Mouse (Mus musculus): ENCODE measurements around the gene Mrpl9. TPM values are rescaled to one million over a fixed set of nuclear protein-coding genes. Genes with fewer than 3 reads are reported as not detected.

Gene Mrpl9
- polyA plus RNA-seq, 1 experiment: 47.5 TPM

DNA sequence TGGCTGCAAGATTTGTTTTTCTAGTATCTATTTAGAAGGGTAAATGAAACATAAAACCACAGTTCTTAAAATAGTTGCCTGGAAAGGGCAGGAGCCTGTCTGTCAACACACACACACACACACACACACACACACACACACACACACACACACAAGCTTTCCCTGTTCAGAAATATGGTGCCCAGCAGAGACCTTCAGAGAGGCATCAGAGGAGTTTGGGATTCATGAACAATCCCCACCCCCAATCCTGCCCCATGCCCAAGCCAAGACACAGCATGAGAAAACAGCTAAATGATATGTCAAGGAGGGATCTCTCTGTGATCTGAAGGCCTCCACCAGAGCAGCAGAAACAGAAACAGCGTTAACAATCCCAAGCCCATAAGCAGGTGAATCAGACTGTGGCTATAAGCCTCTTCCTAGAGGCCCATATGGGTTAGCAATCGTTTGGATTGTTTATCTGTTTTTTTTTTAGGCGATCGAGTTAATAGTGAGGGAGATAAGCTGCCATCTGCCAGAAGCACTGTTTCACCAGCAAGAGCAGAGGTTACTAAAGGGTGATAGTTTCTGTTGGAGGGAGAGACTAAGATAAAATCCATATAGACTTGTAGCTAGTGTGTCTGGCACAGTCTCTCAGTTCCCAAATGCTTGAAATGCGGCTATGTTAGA is 30.6 kb downstream of the Mrpl9 start:
- TF ChIP-seq POLR2A (IDR thresholded peaks at IDR 0.05; ENCODE audit: control insufficient read depth, extremely low read depth, insufficient read depth, low read length, poor library complexity) (no peak), CTCF (IDR thresholded peaks at IDR 0.05; ENCODE audit: borderline replicate concordance, control insufficient read depth, extremely low read depth, insufficient read depth, low read length, poor library complexity) (no peak)
- H3K27ac ChIP-seq (ENCODE audit: control insufficient read depth, insufficient read depth, low read length): no peak overlapping the region
- H3K36me3 ChIP-seq (ENCODE audit: control insufficient read depth, insufficient read depth, low read length): no peaks in the 10 kb centered on the region
- peaks cover 5% of the 10 kb centered on the region; the same call in 1 of the 2 replicates for H3K27me3 ChIP-seq (ENCODE audit: control insufficient read depth, insufficient read depth, low read length)
- WGBS: 78% methylated on average over 5 of the region's 5 CpGs
- no peak overlapping the region for H3K4me3 ChIP-seq (ENCODE audit: control insufficient read depth, insufficient read depth, low read length)
- no peaks in the 10 kb centered on the region for H3K4me1 ChIP-seq (replicated peaks; ENCODE audit: control insufficient read depth, insufficient read depth, low read length)
- DNase-seq: no peak

- TF ChIP-seq CTCF (IDR thresholded peaks at IDR 0.05; ENCODE audit: borderline replicate concordance, control insufficient read depth, extremely low read depth, insufficient read depth, low read length, poor library complexity): no peak
- TF ChIP-seq POLR2A (IDR thresholded peaks at IDR 0.05; ENCODE audit: control insufficient read depth, extremely low read depth, insufficient read depth, low read length, poor library complexity): no peak
- H3K36me3 ChIP-seq (ENCODE audit: control insufficient read depth, insufficient read depth, low read length): no peaks in the 10 kb centered on the region
- H3K27me3 ChIP-seq (ENCODE audit: control insufficient read depth, insufficient read depth, low read length): peaks cover 11% of the 10 kb centered on the region; the same call in 1 of the 2 replicates
- no peak overlapping the region for H3K27ac ChIP-seq (ENCODE audit: control insufficient read depth, insufficient read depth, low read length)
- H3K4me3 ChIP-seq (ENCODE audit: control insufficient read depth, insufficient read depth, low read length): no peak overlapping the region
- H3K4me1 ChIP-seq (replicated peaks; ENCODE audit: control insufficient read depth, insufficient read depth, low read length): no peaks in the 10 kb centered on the region
- DNase-seq: no peak
- WGBS: 65% methylated on average over 8 of the region's 8 CpGs
Measured at GRCm38 (mm10) chr3:94476301-94477035, 33.4 kb downstream of the Mrpl9 start.

- no peak overlapping the region for H3K4me3 ChIP-seq (ENCODE audit: control insufficient read depth, insufficient read depth, low read length)
- WGBS: 67% methylated on average over 4 of the region's 4 CpGs
- H3K36me3 ChIP-seq (ENCODE audit: control insufficient read depth, insufficient read depth, low read length): no peaks in the 10 kb centered on the region
- DNase-seq: no peak
- TF ChIP-seq POLR2A (IDR thresholded peaks at IDR 0.05; ENCODE audit: control insufficient read depth, extremely low read depth, insufficient read depth, low read length, poor library complexity) (no peak), CTCF (IDR thresholded peaks at IDR 0.05; ENCODE audit: borderline replicate concordance, control insufficient read depth, extremely low read depth, insufficient read depth, low read length, poor library complexity) (no peak)
- H3K4me1 ChIP-seq (replicated peaks; ENCODE audit: control insufficient read depth, insufficient read depth, low read length): no peaks in the 10 kb centered on the region
- peaks cover 11% of the 10 kb centered on the region; the same call in 1 of the 2 replicates for H3K27me3 ChIP-seq (ENCODE audit: control insufficient read depth, insufficient read depth, low read length)
- H3K27ac ChIP-seq (ENCODE audit: control insufficient read depth, insufficient read depth, low read length): no peak overlapping the region
Measured at GRCm38 (mm10) chr3:94477444-94477843, 34.3 kb downstream of the Mrpl9 start.

GRCm38 (mm10) chr3:94477981-94478422 is 34.9 kb downstream of the Mrpl9 start, which contains the start of gene Celf3:
TSS of gene Celf3 (plus strand) at chr3:94478295.
- Histone ChIP-seq H3K36me3 (ENCODE audit: control insufficient read depth, insufficient read depth, low read length) (no peaks in the 10 kb centered on the region), H3K27me3 (ENCODE audit: control insufficient read depth, insufficient read depth, low read length) (peaks cover 11% of the 10 kb centered on the region; the same call in 1 of the 2 replicates), H3K27ac (ENCODE audit: control insufficient read depth, insufficient read depth, low read length) (no peak within 1 kb of the TSS), H3K4me3 (ENCODE audit: control insufficient read depth, insufficient read depth, low read length) (no peak within 1 kb of the TSS), H3K4me1 (replicated peaks; ENCODE audit: control insufficient read depth, insufficient read depth, low read length) (no peaks in the 10 kb centered on the region)
- WGBS: 7% methylated on average over 14 of the region's 14 CpGs
- no peak for DNase-seq
- TF ChIP-seq POLR2A (IDR thresholded peaks at IDR 0.05; ENCODE audit: control insufficient read depth, extremely low read depth, insufficient read depth, low read length, poor library complexity) (no peak), CTCF (IDR thresholded peaks at IDR 0.05; ENCODE audit: borderline replicate concordance, control insufficient read depth, extremely low read depth, insufficient read depth, low read length, poor library complexity) (no peak)

- 25% methylated on average over 9 of the region's 9 CpGs for WGBS
- no peak for TF ChIP-seq POLR2A (IDR thresholded peaks at IDR 0.05; ENCODE audit: control insufficient read depth, extremely low read depth, insufficient read depth, low read length, poor library complexity)
- no peak for TF ChIP-seq CTCF (IDR thresholded peaks at IDR 0.05; ENCODE audit: borderline replicate concordance, control insufficient read depth, extremely low read depth, insufficient read depth, low read length, poor library complexity)
Measured at GRCm38 (mm10) chr3:94478591-94479169, 35.6 kb downstream of the Mrpl9 start.

GRCm38 (mm10) chr3:94479564-94479963 is 36.4 kb downstream of the Mrpl9 start:
- 9% methylated on average over 11 of the region's 11 CpGs for WGBS
- TF ChIP-seq CTCF (IDR thresholded peaks at IDR 0.05; ENCODE audit: borderline replicate concordance, control insufficient read depth, extremely low read depth, insufficient read depth, low read length, poor library complexity): no peak
- TF ChIP-seq POLR2A (IDR thresholded peaks at IDR 0.05; ENCODE audit: control insufficient read depth, extremely low read depth, insufficient read depth, low read length, poor library complexity): no peak
- no peaks in the 10 kb centered on the region for H3K36me3 ChIP-seq (ENCODE audit: control insufficient read depth, insufficient read depth, low read length)
- H3K27ac ChIP-seq (ENCODE audit: control insufficient read depth, insufficient read depth, low read length): no peak overlapping the region
- H3K4me3 ChIP-seq (ENCODE audit: control insufficient read depth, insufficient read depth, low read length): no peak overlapping the region
- peaks cover 11% of the 10 kb centered on the region; the same call in 1 of the 2 replicates for H3K27me3 ChIP-seq (ENCODE audit: control insufficient read depth, insufficient read depth, low read length)
- no peaks in the 10 kb centered on the region for H3K4me1 ChIP-seq (replicated peaks; ENCODE audit: control insufficient read depth, insufficient read depth, low read length)
- DNase-seq: no peak

More at GRCm38 (mm10) chr3:94478591-94479169, 35.6 kb downstream of the Mrpl9 start:
- H3K4me1 ChIP-seq (replicated peaks; ENCODE audit: control insufficient read depth, insufficient read depth, low read length): no peaks in the 10 kb centered on the region
- no peak overlapping the region for H3K27ac ChIP-seq (ENCODE audit: control insufficient read depth, insufficient read depth, low read length)
- no peaks in the 10 kb centered on the region for H3K36me3 ChIP-seq (ENCODE audit: control insufficient read depth, insufficient read depth, low read length)
- no peak for DNase-seq
- H3K4me3 ChIP-seq (ENCODE audit: control insufficient read depth, insufficient read depth, low read length): no peak overlapping the region
- peaks cover 11% of the 10 kb centered on the region; the same call in 1 of the 2 replicates for H3K27me3 ChIP-seq (ENCODE audit: control insufficient read depth, insufficient read depth, low read length)

All from thymus, adult 2 months (tissue).